Mouse (Mus musculus): Measurements from ENCODE around the gene Edar.

Edar gene

GRCm38 (mm10) chr10:58651270-58652042 lies 24.0 kb downstream of the Edar start:
- DNase-seq (ENCODE audit: low read depth, low spot score) = peak; percentile 27

- DNase-seq (ENCODE audit: low read depth, low spot score) = no peak
These were observed 26.7 kb downstream of the Edar start for GRCm38 (mm10) chr10:58648787-58649186.

- DNase-seq (ENCODE audit: low read depth, low spot score) = no peak
These were observed 30.8 kb downstream of the Edar start for GRCm38 (mm10) chr10:58644671-58645070.

- no peak for DNase-seq (ENCODE audit: low read depth, low spot score)
These were observed 31.3 kb downstream of the Edar start for GRCm38 (mm10) chr10:58644194-58644593.

- no peak for DNase-seq (ENCODE audit: low read depth, low spot score)
These were observed 32.5 kb downstream of the Edar start for GRCm38 (mm10) chr10:58643001-58643400.

GRCm38 (mm10) chr10:58641631-58642030 lies 33.8 kb downstream of the Edar start:
- DNase-seq (ENCODE audit: low read depth, low spot score) = no peak

GRCm38 (mm10) chr10:58640446-58641400 lies 34.7 kb downstream of the Edar start:
- peak; percentile 30 for DNase-seq (ENCODE audit: low read depth, low spot score)

- no peak for DNase-seq (ENCODE audit: low read depth, low spot score)
These were observed 36.2 kb downstream of the Edar start for GRCm38 (mm10) chr10:58639291-58639690.

- DNase-seq (ENCODE audit: low read depth, low spot score) = peak; percentile 67
These were observed 38.9 kb downstream of the Edar start for GRCm38 (mm10) chr10:58636431-58637080.

- no peak for DNase-seq (ENCODE audit: low read depth, low spot score)
These were observed 41.9 kb downstream of the Edar start for GRCm38 (mm10) chr10:58633507-58633906.

- DNase-seq (ENCODE audit: low read depth, low spot score) = peak; percentile 57
These were observed 47.9 kb downstream of the Edar start for GRCm38 (mm10) chr10:58627569-58627968.

GRCm38 (mm10) chr10:58624848-58625711 lies 50.4 kb downstream of the Edar start:
- DNase-seq (ENCODE audit: low read depth, low spot score) = no peak

GRCm38 (mm10) chr10:58619266-58619665 lies 56.2 kb downstream of the Edar start:
- no peak for DNase-seq (ENCODE audit: low read depth, low spot score)

- DNase-seq (ENCODE audit: low read depth, low spot score) = no peak
These were observed 56.8 kb downstream of the Edar start for GRCm38 (mm10) chr10:58618501-58619216.

- DNase-seq (ENCODE audit: low read depth, low spot score) = no peak
These were observed 58.9 kb downstream of the Edar start for GRCm38 (mm10) chr10:58616565-58616964.

- DNase-seq (ENCODE audit: low read depth, low spot score) = no peak
These were observed 60.9 kb downstream of the Edar start for GRCm38 (mm10) chr10:58614601-58615000.

GRCm38 (mm10) chr10:58610484-58611261 lies 64.8 kb downstream of the Edar start:
- no peak for DNase-seq (ENCODE audit: low read depth, low spot score)

- no peak for DNase-seq (ENCODE audit: low read depth, low spot score)
These were observed 66.6 kb downstream of the Edar start for GRCm38 (mm10) chr10:58608858-58609257.

GRCm38 (mm10) chr10:58606356-58606755 lies 69.1 kb downstream of the Edar start:
- no peak for DNase-seq (ENCODE audit: low read depth, low spot score)

- DNase-seq (ENCODE audit: low read depth, low spot score) = no peak
These were observed 70.7 kb downstream of the Edar start for GRCm38 (mm10) chr10:58604779-58605178.
